Mouse (Mus musculus): ENCODE results near the gene Tat. TPM values are rescaled to one million over a fixed set of nuclear protein-coding genes. Genes with fewer than 3 reads are reported as not detected.

Tat gene
- polyA plus RNA-seq, 1 experiment from 2014 or later: not detected

- Histone ChIP-seq H3K9ac (replicated peaks) (no peak overlapping the region), H3K27me3 (no peaks in the 10 kb centered on the region), H3K27ac (no peak overlapping the region), H3K4me1 (replicated peaks) (peaks cover 5% of the 10 kb centered on the region), H3K4me2 (replicated peaks) (no peak overlapping the region), H3K4me3 (replicated peaks) (no peak overlapping the region), H3K36me3 (no peaks in the 10 kb centered on the region), H3K9me3 (no peaks in the 10 kb centered on the region)
- ATAC-seq: no peak
- 89% methylated on average over 7 of the region's 7 CpGs for WGBS
Measured at GRCm38 (mm10) chr8:109987776-109988175, 2.5 kb upstream of the Tat start.

GRCm38 (mm10) chr8:109989151-109989550 lies 1.1 kb upstream of the Tat start:
- Histone ChIP-seq H3K9me3 (no peaks in the 10 kb centered on the region), H3K4me1 (replicated peaks) (peaks cover 3% of the 10 kb centered on the region), H3K27me3 (no peaks in the 10 kb centered on the region), H3K27ac (no peak overlapping the region), H3K4me2 (replicated peaks) (no peak overlapping the region), H3K4me3 (replicated peaks) (no peak overlapping the region), H3K36me3 (no peaks in the 10 kb centered on the region), H3K9ac (replicated peaks) (no peak overlapping the region)
- 92% methylated on average over 8 of the region's 8 CpGs for WGBS
- ATAC-seq: no peak

- no peak overlapping the region for H3K4me2 ChIP-seq (replicated peaks)
- H3K27me3 ChIP-seq: no peaks in the 10 kb centered on the region
- H3K4me3 ChIP-seq (replicated peaks): no peak overlapping the region
- H3K27ac ChIP-seq: no peak overlapping the region
- H3K9me3 ChIP-seq: no peaks in the 10 kb centered on the region
- H3K4me1 ChIP-seq (replicated peaks): no peaks in the 10 kb centered on the region
- H3K36me3 ChIP-seq: no peaks in the 10 kb centered on the region
- H3K9ac ChIP-seq (replicated peaks): no peak overlapping the region
- no peak for ATAC-seq
- 64% methylated on average over 5 of the region's 5 CpGs for WGBS
Measured at GRCm38 (mm10) chr8:109992166-109992565, 1.9 kb downstream of the Tat start.

- Histone ChIP-seq H3K27ac (no peak overlapping the region), H3K27me3 (no peaks in the 10 kb centered on the region), H3K36me3 (no peaks in the 10 kb centered on the region), H3K9me3 (no peaks in the 10 kb centered on the region), H3K4me1 (replicated peaks) (no peaks in the 10 kb centered on the region), H3K4me3 (replicated peaks) (no peak overlapping the region), H3K4me2 (replicated peaks) (no peak overlapping the region), H3K9ac (replicated peaks) (no peak overlapping the region)
- 80% methylated on average over 1 of the region's 1 CpGs for WGBS
- ATAC-seq: no peak
Measured at GRCm38 (mm10) chr8:109992951-109993350, 2.7 kb downstream of the Tat start.

GRCm38 (mm10) chr8:109997381-109997780 lies 7.1 kb downstream of the Tat start:
- no peaks in the 10 kb centered on the region for H3K4me1 ChIP-seq (replicated peaks)
- 95% methylated on average over 9 of the region's 9 CpGs for WGBS
- no peak overlapping the region for H3K9ac ChIP-seq (replicated peaks)
- H3K9me3 ChIP-seq: no peaks in the 10 kb centered on the region
- no peak for ATAC-seq
- H3K36me3 ChIP-seq: no peaks in the 10 kb centered on the region
- H3K4me3 ChIP-seq (replicated peaks): no peak overlapping the region
- H3K4me2 ChIP-seq (replicated peaks): no peak overlapping the region
- no peak overlapping the region for H3K27ac ChIP-seq
- H3K27me3 ChIP-seq: no peaks in the 10 kb centered on the region

- H3K27me3 ChIP-seq: no peaks in the 10 kb centered on the region
- H3K36me3 ChIP-seq: no peaks in the 10 kb centered on the region
- 82% methylated on average over 7 of the region's 7 CpGs for WGBS
- H3K9ac ChIP-seq (replicated peaks): no peak overlapping the region
- no peaks in the 10 kb centered on the region for H3K9me3 ChIP-seq
- no peak overlapping the region for H3K4me3 ChIP-seq (replicated peaks)
- H3K27ac ChIP-seq: no peak overlapping the region
- no peaks in the 10 kb centered on the region for H3K4me1 ChIP-seq (replicated peaks)
- ATAC-seq: no peak
- no peak overlapping the region for H3K4me2 ChIP-seq (replicated peaks)
Measured at GRCm38 (mm10) chr8:109998066-109998465, 7.8 kb downstream of the Tat start.

GRCm38 (mm10) chr8:109999974-110000373 lies 9.7 kb downstream of the Tat start:
- no peaks in the 10 kb centered on the region for H3K4me1 ChIP-seq (replicated peaks)
- no peak for ATAC-seq
- H3K4me3 ChIP-seq (replicated peaks): no peak overlapping the region
- H3K36me3 ChIP-seq: no peaks in the 10 kb centered on the region
- H3K9ac ChIP-seq (replicated peaks): no peak overlapping the region
- no peak overlapping the region for H3K4me2 ChIP-seq (replicated peaks)
- H3K27ac ChIP-seq: no peak overlapping the region
- H3K9me3 ChIP-seq: no peaks in the 10 kb centered on the region
- WGBS: 91% methylated on average over 10 of the region's 10 CpGs
- no peaks in the 10 kb centered on the region for H3K27me3 ChIP-seq

- no peak overlapping the region for H3K9ac ChIP-seq (replicated peaks)
- no peaks in the 10 kb centered on the region for H3K36me3 ChIP-seq
- H3K9me3 ChIP-seq: no peaks in the 10 kb centered on the region
- no peak for ATAC-seq
- 36% methylated on average over 9 of the region's 9 CpGs for WGBS
- H3K27me3 ChIP-seq: no peaks in the 10 kb centered on the region
- peaks cover 9% of the 10 kb centered on the region for H3K4me1 ChIP-seq (replicated peaks)
- no peak overlapping the region for H3K4me3 ChIP-seq (replicated peaks)
- no peak overlapping the region for H3K4me2 ChIP-seq (replicated peaks)
- H3K27ac ChIP-seq: no peak overlapping the region
Measured at GRCm38 (mm10) chr8:110002953-110003352, 12.7 kb downstream of the Tat start.

- Histone ChIP-seq H3K27me3 (no peaks in the 10 kb centered on the region), H3K4me1 (replicated peaks) (peaks cover 9% of the 10 kb centered on the region), H3K9me3 (no peaks in the 10 kb centered on the region), H3K9ac (replicated peaks) (no peak overlapping the region), H3K27ac (no peak overlapping the region), H3K4me2 (replicated peaks) (no peak overlapping the region), H3K4me3 (replicated peaks) (no peak overlapping the region), H3K36me3 (no peaks in the 10 kb centered on the region)
- WGBS: 85% methylated on average over 5 of the region's 5 CpGs
- no peak for ATAC-seq
Measured at GRCm38 (mm10) chr8:110004300-110004699, 14.1 kb downstream of the Tat start.

GRCm38 (mm10) chr8:110006312-110007023 lies 16.2 kb downstream of the Tat start:
- no peak overlapping the region for H3K9ac ChIP-seq (replicated peaks)
- 46% methylated on average over 17 of the region's 17 CpGs for WGBS
- peak overlapping the region; percentile 68 for H3K27ac ChIP-seq
- H3K4me3 ChIP-seq (replicated peaks): no peak overlapping the region
- peak; percentile 92 for ATAC-seq
- H3K9me3 ChIP-seq: no peaks in the 10 kb centered on the region
- no peaks in the 10 kb centered on the region for H3K36me3 ChIP-seq
- no peaks in the 10 kb centered on the region for H3K27me3 ChIP-seq
- peak overlapping the region; percentile 22; the same call in 1 of the 2 replicates for H3K4me2 ChIP-seq (replicated peaks)
- H3K4me1 ChIP-seq (replicated peaks): peaks cover 9% of the 10 kb centered on the region

- H3K36me3 ChIP-seq: no peaks in the 10 kb centered on the region
- H3K27me3 ChIP-seq: no peaks in the 10 kb centered on the region
- H3K9ac ChIP-seq (replicated peaks): no peak overlapping the region
- 93% methylated on average over 26 of the region's 26 CpGs for WGBS
- ATAC-seq: no peak
- no peaks in the 10 kb centered on the region for H3K9me3 ChIP-seq
- H3K4me3 ChIP-seq (replicated peaks): no peak overlapping the region
- H3K27ac ChIP-seq: no peak overlapping the region
- peaks cover 9% of the 10 kb centered on the region for H3K4me1 ChIP-seq (replicated peaks)
- H3K4me2 ChIP-seq (replicated peaks): no peak overlapping the region
Measured at GRCm38 (mm10) chr8:110008228-110008994, 18.2 kb downstream of the Tat start.

- Histone ChIP-seq H3K27me3 (no peaks in the 10 kb centered on the region), H3K36me3 (no peaks in the 10 kb centered on the region), H3K27ac (no peak overlapping the region), H3K4me3 (replicated peaks) (no peak overlapping the region), H3K4me2 (replicated peaks) (no peak overlapping the region), H3K9ac (replicated peaks) (no peak overlapping the region), H3K4me1 (replicated peaks) (peaks cover 9% of the 10 kb centered on the region), H3K9me3 (no peaks in the 10 kb centered on the region)
- WGBS: 70% methylated on average over 8 of the region's 8 CpGs
- no peak for ATAC-seq
Measured at GRCm38 (mm10) chr8:110008995-110009446, 18.8 kb downstream of the Tat start.

Data from midbrain, embryonic 13.5 days (tissue).